Mouse (Mus musculus) gastrocnemius, postnatal 25 days (tissue): Measurements from ENCODE around the gene 4930558C23Rik. TPM values are rescaled to one million over a fixed set of nuclear protein-coding genes. Genes with fewer than 3 reads are reported as not detected.
"Not testable (repeated sequence)": the region's sequence is repeated elsewhere in the genome, so short reads cannot be mapped to it uniquely, and the experiment has no call there.

Source experiments
- DNase-seq: peaks from one replicate; pipeline ENCODE4 v3.0.0; 2022
- total RNA-seq, 2 experiments: library from RNA; stranded (reverse); gene quantifications; 1 replicate in 1 of 2; 2 replicates in 1 of 2; pipeline ENCODE4 v1.2.3; 2021

4930558C23Rik gene
- total RNA-seq, 2 experiments from 2014 or later: not detected

GRCm38 (mm10) chr3:95373208-95373607, 29.4 kb downstream of the 4930558C23Rik start:
- no peak for DNase-seq

GRCm38 (mm10) chr3:95370101-95370500, 32.5 kb downstream of the 4930558C23Rik start:
- DNase-seq: no peak

DNA sequence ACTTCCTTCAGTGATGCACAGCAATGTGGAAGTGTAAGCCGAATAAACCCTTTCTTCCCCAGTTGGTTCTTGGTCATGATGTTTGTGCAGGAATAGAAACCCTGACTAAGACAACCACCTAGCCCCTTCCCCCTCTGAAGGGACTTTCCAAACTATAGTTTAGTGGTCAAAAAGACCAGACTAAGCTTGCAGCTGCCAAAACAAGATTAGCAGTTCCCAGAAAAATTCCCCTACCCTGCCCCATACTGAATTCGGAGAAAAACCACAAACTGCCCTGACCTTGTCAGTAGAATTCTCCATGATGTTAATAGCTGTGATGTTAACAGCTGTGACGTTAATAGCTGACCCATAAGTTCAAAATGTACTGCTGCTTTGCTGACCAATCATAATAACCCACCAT, 42.4 kb downstream of the 4930558C23Rik start:
- not testable (repeated sequence) for DNase-seq

DNA sequence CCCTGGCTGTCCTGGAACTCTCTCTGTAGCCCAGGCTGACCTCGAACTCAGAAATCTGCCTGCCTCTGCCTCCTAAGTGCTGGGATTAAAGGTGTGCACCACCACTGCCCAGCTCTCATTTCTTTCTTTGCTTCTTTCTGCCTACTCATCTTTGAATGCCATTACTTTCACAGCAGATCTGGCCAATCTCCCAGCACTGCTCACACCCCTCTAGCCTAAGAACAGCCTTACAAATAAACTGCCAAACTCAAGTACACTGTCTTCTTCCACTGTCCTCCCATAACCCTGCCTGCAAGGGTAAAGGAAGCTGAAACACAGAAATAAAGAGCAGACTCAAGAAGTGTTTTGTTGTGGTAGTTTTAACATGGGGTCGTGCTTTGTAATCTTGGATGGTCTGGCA, 44.9 kb downstream of the 4930558C23Rik start:
- no peak for DNase-seq

- peak; percentile 90 for DNase-seq
Observed at GRCm38 (mm10) chr3:95356701-95357449, 45.8 kb downstream of the 4930558C23Rik start, which contains the start of gene Setdb1. TSS of gene Setdb1 (minus strand) at chr3:95357202.

- not testable (repeated sequence) for DNase-seq
Observed at GRCm38 (mm10) chr3:95355911-95356544, 46.6 kb downstream of the 4930558C23Rik start.

DNA sequence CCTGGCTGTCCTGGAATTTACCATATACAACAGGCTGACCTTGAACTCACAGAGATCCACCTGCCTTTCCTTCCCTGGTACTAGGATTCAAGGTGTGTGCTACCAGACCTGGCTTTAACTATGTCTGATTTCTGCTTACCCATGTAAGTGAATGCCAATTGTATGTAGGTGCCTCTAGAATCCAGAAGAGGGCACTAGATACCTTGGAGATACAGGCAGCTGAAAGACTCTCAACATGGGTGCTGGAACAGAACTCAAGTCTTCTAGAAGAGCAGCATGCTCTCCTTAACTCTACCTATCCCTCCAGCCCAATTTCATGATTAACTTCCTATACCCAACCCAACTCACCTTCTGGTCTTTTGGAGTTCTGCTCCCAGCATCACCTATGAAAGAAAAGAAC, 53.1 kb downstream of the 4930558C23Rik start:
- DNase-seq: no peak

GRCm38 (mm10) chr3:95348343-95348742, 54.3 kb downstream of the 4930558C23Rik start:
- not testable (repeated sequence) for DNase-seq

DNA sequence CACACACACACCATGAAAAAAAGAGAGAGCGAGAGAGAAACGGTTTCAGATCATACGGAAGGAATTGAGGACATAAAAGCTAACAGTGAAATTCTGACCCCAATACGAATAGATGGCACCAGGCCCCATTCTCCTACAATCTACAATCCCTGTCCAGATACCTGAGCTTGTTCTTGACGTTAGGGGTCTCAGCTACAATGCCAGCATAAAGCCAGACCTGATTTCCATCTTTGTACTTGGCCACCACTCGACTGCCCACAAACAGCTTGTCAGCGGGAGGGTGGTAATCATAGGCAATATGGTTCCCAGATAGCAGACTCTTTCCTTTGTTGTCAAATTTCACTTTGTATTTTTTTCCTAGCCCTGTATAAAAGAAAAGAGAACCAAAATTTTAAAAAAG, 56.2 kb downstream of the 4930558C23Rik start:
- no peak for DNase-seq

GRCm38 (mm10) chr3:95343356-95344000, 59.2 kb downstream of the 4930558C23Rik start:
- not testable (repeated sequence) for DNase-seq

DNA sequence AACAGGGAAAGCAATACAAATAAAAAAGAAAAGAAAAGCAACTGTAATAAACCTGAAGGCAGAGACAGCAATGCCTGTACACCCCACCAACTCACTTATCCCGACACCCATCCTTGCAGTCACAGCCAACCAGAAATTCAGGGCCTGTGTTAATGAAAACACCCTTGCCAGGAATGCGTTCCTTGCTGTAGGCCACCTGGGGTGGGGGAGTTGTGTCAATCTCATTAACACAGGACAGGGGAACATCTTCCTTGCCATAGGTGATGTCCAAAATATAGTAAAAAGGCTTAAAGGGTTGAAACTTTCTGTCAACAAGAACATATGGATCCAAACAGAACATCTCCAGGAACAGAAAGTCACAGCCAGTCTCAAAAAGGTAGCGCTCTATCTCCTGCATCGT, 64.4 kb downstream of the 4930558C23Rik start:
- no peak for DNase-seq

DNA sequence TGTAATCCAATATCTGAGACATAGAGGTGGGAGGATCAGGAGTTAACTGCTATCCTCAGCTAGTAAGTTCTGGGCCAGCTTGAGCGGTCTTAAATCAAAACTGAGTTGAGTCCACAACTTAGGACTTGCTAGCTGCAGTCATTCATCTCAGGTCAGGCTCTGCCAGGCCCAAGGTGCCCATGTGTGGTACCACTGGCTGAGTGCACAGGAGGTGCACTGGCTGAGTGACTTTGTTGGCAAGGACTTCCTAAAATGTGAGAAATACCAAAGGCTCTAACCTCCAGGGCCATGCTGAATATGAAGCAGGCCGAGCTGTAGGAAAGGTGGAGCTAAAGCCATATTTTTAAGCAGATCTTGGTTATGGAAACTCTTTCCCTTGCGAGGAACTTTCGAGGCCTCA, 65.3 kb downstream of the 4930558C23Rik start:
- DNase-seq: no peak

Other genes with a start within 250 kb of the 4930558C23Rik start
- 100 to 1,000 TPM in 1 of 2 experiments, 10 to 100 TPM in 1; 98.2 to 101 TPM for gene Sema6c, start 242.4 kb downstream of the 4930558C23Rik start, total RNA-seq
- gene Gabpb2, start 184.9 kb downstream of the 4930558C23Rik start, total RNA-seq: 1 to 10 TPM; 8.2 to 8.3 TPM
- gene Cdc42se1, start 174.1 kb downstream of the 4930558C23Rik start, total RNA-seq: 10 to 100 TPM; 15.5 TPM
- gene Mllt11, start 170.7 kb downstream of the 4930558C23Rik start, total RNA-seq: 10 to 100 TPM; 34.4 to 42.4 TPM
- gene Gm128, start 161.2 kb downstream of the 4930558C23Rik start, total RNA-seq: not detected
- gene Bnipl, start 151.6 kb downstream of the 4930558C23Rik start, total RNA-seq: not detected
- 10 to 100 TPM; 19.9 to 22.8 TPM for gene Mindy1, start 121.5 kb downstream of the 4930558C23Rik start, total RNA-seq
- 10 to 100 TPM; 36.5 to 38.3 TPM for gene Prune1, start 120.8 kb downstream of the 4930558C23Rik start, total RNA-seq
- under 1 TPM; 0.15 to 0.27 TPM for gene Anxa9, start 95.7 kb downstream of the 4930558C23Rik start, total RNA-seq
- gene Cers2, start 88.0 kb downstream of the 4930558C23Rik start, total RNA-seq: 10 to 100 TPM; 20.3 to 21.7 TPM
- gene Setdb1, start 45.6 kb downstream of the 4930558C23Rik start, total RNA-seq: 10 to 100 TPM; 10.2 to 11.8 TPM
- gene Arnt, start 31.5 kb upstream of the 4930558C23Rik start, total RNA-seq: 10 to 100 TPM; 33.8 to 39.3 TPM
- gene Ctsk, start 96.4 kb upstream of the 4930558C23Rik start, total RNA-seq: 10 to 100 TPM in 1 of 2 experiments, 1 to 10 TPM in 1; 8.9 to 12.9 TPM
- 1 to 10 TPM; 3.2 to 3.3 TPM for gene Ctss, start 123.9 kb upstream of the 4930558C23Rik start, total RNA-seq
- not detected for gene Hormad1, start 156.8 kb upstream of the 4930558C23Rik start, total RNA-seq
- 10 to 100 TPM; 10.2 to 11.0 TPM for gene Golph3l, start 186.1 kb upstream of the 4930558C23Rik start, total RNA-seq
- gene Ensa, start 222.2 kb upstream of the 4930558C23Rik start, total RNA-seq: 10 to 100 TPM; 92.1 to 93.9 TPM